Mouse (Mus musculus) small intestine, adult 2 months (tissue): ENCODE results near the gene Plxnb3.

Experiments used
- CTCF ChIP-seq: fragments of 200-500 bp; IDR thresholded peaks from 2 replicates; pipeline ENCODE4 v1.5.1; 2012; ENCODE audit warnings: low read depth, mild to moderate bottlenecking, control low read depth, inconsistent platforms, low read length, moderate library complexity, mixed read lengths; ENCODE audit not compliant: insufficient replicate concordance, insufficient read length; ENCODE audit errors: extremely low read depth
- POLR2A ChIP-seq: fragments of 200-500 bp; IDR thresholded peaks from 2 replicates; pipeline ENCODE4 v1.6.1; 2012; ENCODE audit warnings: low read depth, mild to moderate bottlenecking, control low read depth, inconsistent platforms, low read length, moderate library complexity

GRCm38 (mm10) chrX:73765311-73765710 is 8.4 kb downstream of the Plxnb3 start:
- TF ChIP-seq CTCF: no peak
- no peak for TF ChIP-seq POLR2A
